Mouse (Mus musculus) liver, adult 2 months (tissue): Measurements from ENCODE around the gene Snx25.

Experiments
- CTCF ChIP-seq: fragments of 200-500 bp; IDR thresholded peaks from 2 replicates; pipeline ENCODE4 v1.5.1; 2011; ENCODE audit warnings: low read depth, low read length, control low read depth
- POLR2A ChIP-seq: fragments of 200-500 bp; IDR thresholded peaks from 2 replicates; pipeline ENCODE4 v1.6.1; 2011; ENCODE audit warnings: low read length, control low read depth; ENCODE audit not compliant: insufficient read depth; ENCODE audit errors: extremely low read depth

DNA sequence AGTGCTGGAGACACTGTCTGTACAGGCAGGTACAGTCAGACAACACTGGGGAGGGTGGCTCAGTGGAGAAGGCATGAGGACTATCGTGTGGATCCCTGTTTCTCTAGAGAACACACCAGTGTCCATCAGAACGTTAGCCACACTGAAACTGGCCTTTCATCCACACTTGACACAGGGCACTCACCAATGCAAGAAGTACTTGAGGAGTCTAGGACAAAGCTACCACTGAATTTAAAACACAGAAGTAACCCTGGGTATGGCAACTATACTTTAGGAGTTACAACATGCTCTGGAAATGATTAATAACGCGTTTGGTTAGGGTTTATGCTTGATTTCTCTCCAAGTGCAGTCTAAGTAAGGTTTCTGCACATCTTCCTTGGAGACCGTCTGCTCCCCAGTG, 79.2 kb downstream of the Snx25 start:
- TF ChIP-seq CTCF (no peak), POLR2A (no peak)
